Comparison of ENCODE assay signal across 12 mouse cellular contexts in the genomic region with DNA sequence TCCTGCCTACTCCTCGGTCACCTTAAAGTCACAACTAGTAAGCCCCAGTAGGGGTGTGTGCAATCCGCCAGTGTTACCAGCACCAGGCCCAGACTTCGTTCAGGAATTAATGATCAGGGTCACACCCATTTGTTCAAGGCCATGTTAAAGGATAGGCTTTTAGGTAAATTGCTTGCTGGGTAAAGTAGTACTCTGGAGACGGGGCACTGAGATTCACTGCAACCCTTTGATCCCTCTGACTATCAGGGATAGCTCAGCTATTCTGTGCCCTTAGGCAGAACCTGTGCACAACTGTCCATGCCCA. TPM values are rescaled to one million over a fixed set of nuclear protein-coding genes. Genes with fewer than 3 reads are reported as not detected.
A peak's percentile ranks its signal among the peaks of the same experiment; 100 is the strongest.
DNase-seq lines count a peak whose midpoint lies in the region; ATAC-seq and TF ChIP-seq lines count a peak whose summit lies in the region.
"Had no signal": no experiment of that assay in that cellular context is flagged by ENCODE, and none has a peak within 500 bp of the region (broad histone marks: within the 10 kb centered on the region; RNA-seq: fewer than 3 reads in every experiment).

No protein-coding gene starts in this region.

- peaks cover 34% of the 10 kb centered on the region for H3K4me1 ChIP-seq in heart, postnatal 0 days (ENCODE audit: control insufficient read depth, insufficient read depth)
- H3K4me1 ChIP-seq in heart, adult 2 months (ENCODE audit: control insufficient read depth, insufficient read depth, low read length), result peaks cover 8% of the 10 kb centered on the region
- H3K4me1 ChIP-seq in neural tube, embryonic 11.5 days (ENCODE audit: control insufficient read depth, insufficient read depth, low read length), result peaks cover 21% of the 10 kb centered on the region
- peaks cover 39% of the 10 kb centered on the region for H3K4me1 ChIP-seq in limb, embryonic 10.5 days

- no peak for DNase-seq in heart, postnatal 0 days (ENCODE audit: low spot score)
- DNase-seq in heart, adult 2 months, result no peak
- DNase-seq in neural tube, embryonic 11.5 days (ENCODE audit: low spot score), result no peak
- DNase-seq in neural tube, embryonic 10.5 days (ENCODE audit: extremely low spot score, low spot score), result no peak
- no peak for DNase-seq in limb, embryonic 10.5 days (ENCODE audit: low spot score)
- no peak for DNase-seq in left cerebral cortex, adult 11 months (ENCODE audit: low spot score)
- no peak for DNase-seq in gastrocnemius, adult 8-10 months (ENCODE audit: low spot score in 2 of 2)
- DNase-seq: cerebellum, adult 9-11 months; right cerebral cortex, postnatal 4 days had no signal

- no peak for TF ChIP-seq POLR2A in heart, adult 2 months (IDR thresholded peaks at IDR 0.05; ENCODE audit: insufficient read depth, low read depth, low read length)

- TF ChIP-seq CTCF in heart, postnatal 0 days (IDR thresholded peaks at IDR 0.05; ENCODE audit: low read depth), result no peak
- TF ChIP-seq CTCF in heart, adult 2 months (IDR thresholded peaks at IDR 0.05), result no peak

- no peaks in the 10 kb centered on the region for H3K27me3 ChIP-seq in heart, postnatal 0 days (ENCODE audit: control insufficient read depth, insufficient read depth, low read length)
- H3K27me3 ChIP-seq in heart, adult 2 months (ENCODE audit: control insufficient read depth, insufficient read depth, low read length), result no peaks in the 10 kb centered on the region
- no peaks in the 10 kb centered on the region for H3K27me3 ChIP-seq in neural tube, embryonic 11.5 days (ENCODE audit: control insufficient read depth, insufficient read depth, low read length)
- no peaks in the 10 kb centered on the region for H3K27me3 ChIP-seq in limb, embryonic 10.5 days (ENCODE audit: low read depth, poor library complexity, severe bottlenecking)
- H3K27me3 ChIP-seq: neural tube, embryonic 12.5 days had no signal

- no peak overlapping the region for H3K4me2 ChIP-seq in heart, postnatal 0 days (ENCODE audit: low read depth, low read length)
- H3K4me2 ChIP-seq in neural tube, embryonic 11.5 days (ENCODE audit: low read depth), result no peak overlapping the region
- H3K4me2 ChIP-seq: neural tube, embryonic 12.5 days had no signal

- no peak overlapping the region for H3K9ac ChIP-seq in heart, postnatal 0 days (replicated peaks; ENCODE audit: low read depth, low read length)
- H3K9ac ChIP-seq in heart, adult 2 months (ENCODE audit: low read depth, low read length), result no peak overlapping the region
- H3K9ac ChIP-seq in neural tube, embryonic 11.5 days (ENCODE audit: low read length), result no peak overlapping the region; the same call in 1 of the 2 replicates
- H3K9ac ChIP-seq: neural tube, embryonic 12.5 days had no signal

- TF ChIP-seq EP300 in heart, postnatal 0 days (IDR thresholded peaks at IDR 0.05; ENCODE audit: low read depth), result no peak
- no peak for TF ChIP-seq EP300 in heart, adult 2 months (IDR thresholded peaks at IDR 0.05; ENCODE audit: insufficient read depth, low read depth, low read length)

- 67% methylated on average over 4 of the region's 4 CpGs for WGBS in heart, postnatal 0 days
- 86% methylated on average over 4 of the region's 4 CpGs for WGBS in heart, adult 2 months
- WGBS in neural tube, embryonic 11.5 days, result 60% methylated on average over 4 of the region's 4 CpGs
- WGBS in limb, embryonic 10.5 days, result 27% methylated on average over 4 of the region's 4 CpGs

- intact Hi-C loops in heart, adult 2 months (cut with DNase I), result loop anchor here (2.0 to 5.0 kb wide), 3 partner anchors 35 to 88 kb away; no protein-coding TSS in a partner anchor

- no peak for ATAC-seq in heart, postnatal 0 days (ENCODE audit: insufficient read depth, low read depth)
- no peak for ATAC-seq in neural tube, embryonic 11.5 days (ENCODE audit: insufficient read depth, low FRiP score, low TSS enrichment)

- no peaks in the 10 kb centered on the region for H3K79me2 ChIP-seq in heart, adult 2 months (replicated peaks; ENCODE audit: control insufficient read depth, insufficient read depth, low read length)

- H3K4me3 ChIP-seq in heart, postnatal 0 days (ENCODE audit: low read depth, low read length), result no peak overlapping the region
- H3K4me3 ChIP-seq in heart, adult 2 months, result no peak overlapping the region
- no peak overlapping the region for H3K4me3 ChIP-seq in neural tube, embryonic 11.5 days (ENCODE audit: low read depth, low read length)
- no peak overlapping the region for H3K4me3 ChIP-seq in limb, embryonic 10.5 days
- H3K4me3 ChIP-seq: neural tube, embryonic 12.5 days had no signal

- no peaks in the 10 kb centered on the region for H3K36me3 ChIP-seq in heart, postnatal 0 days (replicated peaks; ENCODE audit: control insufficient read depth, insufficient read depth, low read length)
- H3K36me3 ChIP-seq in heart, adult 2 months (ENCODE audit: control insufficient read depth, insufficient read depth, low read length), result no peaks in the 10 kb centered on the region
- H3K36me3 ChIP-seq in neural tube, embryonic 11.5 days (ENCODE audit: control insufficient read depth, insufficient read depth, low read length), result no peaks in the 10 kb centered on the region
- H3K36me3 ChIP-seq in limb, embryonic 10.5 days, result no peaks in the 10 kb centered on the region
- H3K36me3 ChIP-seq: G1E; neural tube, embryonic 12.5 days had no signal

- no peaks in the 10 kb centered on the region for H3K9me3 ChIP-seq in heart, postnatal 0 days (replicated peaks; ENCODE audit: control insufficient read depth, low read length)
- no peaks in the 10 kb centered on the region for H3K9me3 ChIP-seq in neural tube, embryonic 11.5 days (ENCODE audit: control insufficient read depth, low read length)
- no peaks in the 10 kb centered on the region for H3K9me3 ChIP-seq in limb, embryonic 10.5 days (replicated peaks)
- H3K9me3 ChIP-seq: G1E; neural tube, embryonic 12.5 days had no signal

- H3K27ac ChIP-seq in heart, postnatal 0 days (ENCODE audit: low read depth), result peak overlapping the region; percentile 87
- no peak overlapping the region; the same call in 1 of the 2 replicates for H3K27ac ChIP-seq in heart, adult 2 months
- peak overlapping the region; percentile 78 for H3K27ac ChIP-seq in neural tube, embryonic 11.5 days (ENCODE audit: low read depth, low read length)
- peak overlapping the region; percentile 87 for H3K27ac ChIP-seq in limb, embryonic 10.5 days

RNA-seq across cellular contexts. Expression of gene Ddc, which starts 18.3 kb away (rescaled TPM):
- 248 and 309 TPM in 2 replicates for total RNA-seq in heart, postnatal 0 days (2014; rRNA removed; ENCODE audit: low replicate concordance)
- polyA plus RNA-seq in heart, postnatal 0 days (2015; fragmentation: Nextera tagmentation; extraction: Ambion mirVana), result 129 and 140 TPM in 2 replicates
- total RNA-seq in heart, adult 2 months (2021), result 1 to 10 TPM in 1 of 2 experiments, under 1 TPM in 1; 0.91 to 1.3 TPM
- 2.3 and 4.4 TPM in 2 replicates for polyA plus RNA-seq in heart, adult 2 months (2012; rRNA removed)
- 6.7 and 7.5 TPM in 2 replicates for polyA plus RNA-seq in neural tube, embryonic 11.5 days (2014; fragmentation: Nextera tagmentation; extraction: Ambion mirVana)
- polyA plus RNA-seq in limb, embryonic 10.5 days (2016; fragmentation: Nextera tagmentation; extraction: Ambion mirVana), result 5.5 and 6.2 TPM in 2 replicates
- total RNA-seq in gastrocnemius, adult 8-10 months (2022), result under 1 TPM; 0.40 to 0.85 (median 0.70) TPM
- total RNA-seq: hematopoietic stem cell, adult 5-6 weeks had no signal

Comparison
In these comparisons a context has a peak if more than half of its experiments do, and no peak if none do; other contexts are left out.
1. RNA of gene Ddc, which starts 18.3 kb away (polyA plus RNA-seq): 129 to 140 TPM in heart, postnatal 0 days; 6.7 to 7.5 TPM in neural tube, embryonic 11.5 days, 5.5 to 6.2 TPM in limb, embryonic 10.5 days and 2.3 to 4.4 TPM in heart, adult 2 months; every median in the first group is over 10 times any median in the second.